In genomic region chrX:59085928-59086327, GRCm38 (mm10) we compare ENCODE assay signal across 23 mouse cellular contexts.
DNase-seq lines count a peak whose midpoint lies in the region; ATAC-seq and TF ChIP-seq lines count a peak whose summit lies in the region.
"Had no signal": no experiment of that assay in that cellular context is flagged by ENCODE, and none has a peak within 500 bp of the region (broad histone marks: within the 10 kb centered on the region; RNA-seq: fewer than 3 reads in every experiment).

No protein-coding gene starts in this region.

- intact Hi-C loops in left cerebral cortex, adult 2 months (cut with DNase I), result loop anchor here (5.0 kb wide), 1 partner anchor 46 kb away; no protein-coding TSS in a partner anchor
- intact Hi-C loops in left cerebral cortex, postnatal 4 days (cut with DNase I), result no loop called here

- no peak overlapping the region for H3K9ac ChIP-seq in midbrain, embryonic 13.5 days (replicated peaks)

- H3K27me3 ChIP-seq in midbrain, embryonic 13.5 days, result no peaks in the 10 kb centered on the region
- H3K27me3 ChIP-seq: CH12.LX had no signal

- no peaks in the 10 kb centered on the region for H3K9me3 ChIP-seq in midbrain, embryonic 13.5 days
- H3K9me3 ChIP-seq: G1E had no signal

- 90% methylated on average over 3 of the region's 3 CpGs for WGBS in midbrain, embryonic 13.5 days

- peak; percentile 11; the same call in 1 of the 2 replicates for TF ChIP-seq CTCF in left cerebral cortex, adult 2 months (IDR thresholded peaks at IDR 0.05)

- no peak overlapping the region for H3K4me3 ChIP-seq in left cerebral cortex, adult 2 months
- H3K4me3 ChIP-seq in midbrain, embryonic 13.5 days (replicated peaks), result no peak overlapping the region

- no peaks in the 10 kb centered on the region for H3K4me1 ChIP-seq in midbrain, embryonic 13.5 days (replicated peaks)

- ATAC-seq in frontal cortex, adult (ENCODE audit: low TSS enrichment), result peak; percentile 98
- ATAC-seq in midbrain, embryonic 13.5 days, result no peak
- ATAC-seq: activated CD4-positive, CD25-positive, alpha-beta regulatory T cell, adult 4 months; CD4-positive, CD25-positive, alpha-beta regulatory T cell, adult 4 months; Patski had no signal

- H3K36me3 ChIP-seq in midbrain, embryonic 13.5 days, result no peaks in the 10 kb centered on the region
- H3K36me3 ChIP-seq: G1E had no signal

- no peak overlapping the region for H3K4me2 ChIP-seq in midbrain, embryonic 13.5 days (replicated peaks)

- H3K27ac ChIP-seq in left cerebral cortex, adult 2 months, result no peak overlapping the region
- H3K27ac ChIP-seq in midbrain, embryonic 13.5 days, result no peak overlapping the region

- DNase-seq in frontal cortex, adult 2 months (ENCODE audit: extremely low spot score in 1 of 2, low spot score in 1 of 2), result no peak
- DNase-seq in left cerebral cortex, adult 2 months (ENCODE audit: extremely low spot score in 1 of 2, low spot score in 2 of 2), result no peak
- no peak for DNase-seq in left cerebral cortex, postnatal 4 days
- DNase-seq in brain, adult 2 months (ENCODE audit: low read depth, low spot score), result peak; percentile 29
- peak; percentile 16 for DNase-seq in telencephalon, adult 2 months (ENCODE audit: low read depth, low spot score)
- no peak for DNase-seq in adrenal gland, postnatal 14 days
- DNase-seq: adrenal gland, adult 2 months; adrenal gland, adult 8-10 months; adrenal gland, postnatal 10 days; adrenal gland, postnatal 25 days; adrenal gland, postnatal 36 days; B cell, adult 2 months; cerebellum, adult 11 months; cerebellum, adult 11-12 months; cerebellum, adult 18-20 months; cerebellum, adult 2 months had no signal

Comparison
In these comparisons a context has a peak if more than half of its experiments do, and no peak if none do; other contexts are left out.
1. DNase-seq: peak in brain, adult 2 months (single experiment) and telencephalon, adult 2 months (single experiment); none in frontal cortex, adult 2 months (0 of 2), left cerebral cortex, adult 2 months (0 of 2), left cerebral cortex, postnatal 4 days (single experiment) and adrenal gland, postnatal 14 days (single experiment).